In the genomic region with DNA sequence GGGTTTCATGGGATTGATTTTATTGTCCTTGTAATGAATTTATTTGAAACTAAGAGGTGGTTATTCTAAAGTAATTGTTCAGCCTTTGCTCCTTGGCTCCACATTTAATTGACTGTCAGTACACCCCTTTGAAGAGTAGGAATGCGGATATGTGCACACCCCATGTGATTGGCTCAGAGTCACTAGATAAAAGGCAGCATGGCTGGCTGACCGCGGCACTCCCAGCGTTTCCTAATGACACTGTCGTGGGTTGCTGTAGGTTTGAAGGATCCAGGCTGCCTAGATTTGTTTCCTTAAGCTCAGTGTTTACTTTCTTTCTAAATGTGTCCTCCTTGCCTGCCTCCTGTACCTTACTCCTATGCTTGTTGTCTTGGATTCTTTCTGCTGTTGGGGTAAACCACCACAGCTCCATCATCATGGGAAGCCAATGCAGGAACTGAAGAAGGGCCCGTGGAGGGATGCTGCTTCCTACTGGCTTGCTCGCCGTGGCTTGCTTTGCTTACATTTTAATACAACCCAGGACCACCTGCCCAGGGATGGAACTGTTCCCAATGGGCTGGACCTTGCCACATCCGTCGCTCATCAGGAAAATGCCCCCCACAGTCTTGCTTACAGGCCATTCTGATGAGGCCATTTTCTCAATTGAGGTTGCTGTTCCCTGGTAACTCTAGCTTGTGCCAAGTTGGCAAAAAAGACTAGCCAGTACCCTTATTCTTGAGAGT, we compare ENCODE assay signal across 10 mouse cellular contexts.
DNase-seq lines count a peak whose midpoint lies in the region; TF ChIP-seq lines count a peak whose summit lies in the region.
"Had no signal": no experiment of that assay in that cellular context is flagged by ENCODE, and none has a peak within 500 bp of the region (broad histone marks: within the 10 kb centered on the region; RNA-seq: fewer than 3 reads in every experiment).

No protein-coding gene starts in this region.

- 82% methylated on average over 10 of the region's 10 CpGs for WGBS in heart, embryonic 10.5 days
- 73% methylated on average over 10 of the region's 10 CpGs for WGBS in midbrain, embryonic 10.5 days

- H3K27ac ChIP-seq in heart, embryonic 10.5 days = no peak overlapping the region
- peak overlapping the region; percentile 63; the same call in 1 of the 2 replicates for H3K27ac ChIP-seq in midbrain, embryonic 10.5 days (replicated peaks)

- H3K27me3 ChIP-seq in heart, embryonic 10.5 days (ENCODE audit: insufficient read depth, poor library complexity, severe bottlenecking) = no peaks in the 10 kb centered on the region
- H3K27me3 ChIP-seq in midbrain, embryonic 10.5 days (ENCODE audit: low read depth, poor library complexity, severe bottlenecking) = no peaks in the 10 kb centered on the region

- peak; percentile 48 for DNase-seq in heart, adult 8-10 months (ENCODE audit: low spot score)
- no peak for DNase-seq in heart, embryonic 10.5 days (ENCODE audit: low spot score)
- DNase-seq in brain, embryonic 14.5 days (ENCODE audit: low read depth) = peak; percentile 77
- peak; percentile 32 for DNase-seq in heart, postnatal 4 days
- DNase-seq in midbrain, embryonic 10.5 days (ENCODE audit: low spot score) = no peak
- no peak for DNase-seq in right cerebral cortex, postnatal 36 days (ENCODE audit: low spot score in 2 of 2)
- DNase-seq in T-cell, adult 2 months (ENCODE audit: low spot score) = no peak
- DNase-seq in urinary bladder, postnatal 4 days (ENCODE audit: low spot score in 2 of 2) = no peak
- DNase-seq: adrenal gland, adult 8-10 months; spleen, adult 18-20 months had no signal

- no peaks in the 10 kb centered on the region for H3K4me1 ChIP-seq in heart, embryonic 10.5 days
- H3K4me1 ChIP-seq in midbrain, embryonic 10.5 days = peaks cover 20% of the 10 kb centered on the region

- H3K36me3 ChIP-seq in heart, embryonic 10.5 days = no peaks in the 10 kb centered on the region
- peaks cover 7% of the 10 kb centered on the region for H3K36me3 ChIP-seq in midbrain, embryonic 10.5 days

- TF ChIP-seq POLR2A in brain, embryonic 14.5 days (IDR thresholded peaks at IDR 0.05; ENCODE audit: borderline replicate concordance, extremely low read depth, insufficient read depth, insufficient read length, poor library complexity, severe bottlenecking) = no peak

- TF ChIP-seq CTCF in brain, embryonic 14.5 days (IDR thresholded peaks at IDR 0.05; ENCODE audit: borderline replicate concordance, extremely low read depth, insufficient read depth, insufficient read length) = no peak

- no peak overlapping the region for H3K4me3 ChIP-seq in heart, embryonic 10.5 days
- no peak overlapping the region for H3K4me3 ChIP-seq in midbrain, embryonic 10.5 days

- H3K9me3 ChIP-seq in heart, embryonic 10.5 days = no peaks in the 10 kb centered on the region
- no peaks in the 10 kb centered on the region; the same call in 1 of the 2 replicates for H3K9me3 ChIP-seq in midbrain, embryonic 10.5 days (replicated peaks)

Comparison
In these comparisons a context has a peak if more than half of its experiments do, and no peak if none do; other contexts are left out.
1. DNase-seq: peak in heart, adult 8-10 months (single experiment), brain, embryonic 14.5 days (single experiment) and heart, postnatal 4 days (single experiment); none in heart, embryonic 10.5 days (single experiment), midbrain, embryonic 10.5 days (single experiment), right cerebral cortex, postnatal 36 days (0 of 2), T-cell, adult 2 months (single experiment) and urinary bladder, postnatal 4 days (0 of 2).